Mouse (Mus musculus) forebrain, embryonic 15.5 days (tissue): Measurements from ENCODE around the gene Fam208a. TPM values are rescaled to one million over a fixed set of nuclear protein-coding genes. Genes with fewer than 3 reads are reported as not detected.

ENCODE experiments used
- ATAC-seq: fragments of 200-750 bp; cut with Nextera tagmentation; replicated peaks from 2 replicates; pipeline ENCODE4 v1.8.0; 2017; ENCODE audit warnings: mild to moderate bottlenecking, moderate TSS enrichment, moderate library complexity
- H3K27ac ChIP-seq: fragments of 300-500 bp; sonication (generic); replicated peaks from 2 replicates; pipeline ENCODE4 v1.5.1; 2015; ENCODE audit warnings: mild to moderate bottlenecking, inconsistent platforms
- H3K27me3 ChIP-seq: fragments of 300-500 bp; sonication (generic); 2 replicates; pipeline ENCODE4 v1.6.1; 2015; ENCODE audit warnings: inconsistent platforms
- H3K36me3 ChIP-seq: fragments of 300-500 bp; sonication (generic); 2 replicates; pipeline ENCODE4 v1.6.1; 2015; ENCODE audit warnings: mild to moderate bottlenecking, inconsistent platforms
- H3K4me1 ChIP-seq: fragments of 300-500 bp; sonication (generic); 2 replicates; pipeline ENCODE4 v1.6.1; 2015; ENCODE audit warnings: inconsistent platforms
- H3K4me2 ChIP-seq: fragments of 300-500 bp; sonication (generic); replicated peaks from 2 replicates; pipeline ENCODE4 v1.6.1; 2015; ENCODE audit warnings: mild to moderate bottlenecking, inconsistent platforms
- H3K4me3 ChIP-seq: fragments of 300-500 bp; sonication (generic); 2 replicates; pipeline ENCODE4 v1.5.1; 2015; ENCODE audit warnings: mild to moderate bottlenecking, inconsistent platforms
- H3K9ac ChIP-seq: fragments of 300-500 bp; sonication (generic); replicated peaks from 2 replicates; pipeline ENCODE4 v1.6.1; 2015; ENCODE audit warnings: mild to moderate bottlenecking, inconsistent platforms
- H3K9me3 ChIP-seq: fragments of 300-500 bp; sonication (generic); 2 replicates; pipeline ENCODE4 v1.6.1; 2016; ENCODE audit warnings: inconsistent platforms
- WGBS: fragments of 180-500 bp; shearing (Covaris S2); methylation state at CpG from one replicate; pipeline ENCODE4 v1.1.7; 2015; ENCODE audit warnings: mixed read lengths; 5-methylcytosine and 5-hydroxymethylcytosine counted together
- polyA plus RNA-seq: library from polyadenylated mRNA; unstranded; fragments of >200 nt; fragmentation: Nextera tagmentation; extraction: Ambion mirVana; gene quantifications from 2 replicates; pipeline ENCODE4 v1.2.1, GENCODE M21; 2015

The Fam208a gene
- polyA plus RNA-seq, result 17.4 and 18.2 TPM in 2 replicates

- Histone ChIP-seq H3K9ac (peak within 1 kb of the TSS; percentile 87), H3K27ac (peak within 1 kb of the TSS; percentile 99), H3K4me1 (peaks cover 9% of the 10 kb centered on the region), H3K9me3 (no peaks in the 10 kb centered on the region), H3K4me3 (peak within 1 kb of the TSS; percentile 73), H3K27me3 (no peaks in the 10 kb centered on the region; the same call in 1 of the 2 replicates), H3K4me2 (peak within 1 kb of the TSS; percentile 74), H3K36me3 (peaks cover 11% of the 10 kb centered on the region)
- ATAC-seq, result peak; percentile 97
- WGBS, result 1% methylated on average over 40 of the region's 43 CpGs
These were observed at the start of gene Fam208a for GRCm38 (mm10) chr14:27428573-27428972. Fam208a (plus strand) TSS chr14:27428834.

GRCm38 (mm10) chr14:27379404-27379803 lies 49.2 kb upstream of the Fam208a start:
- ATAC-seq, result no peak
- no peaks in the 10 kb centered on the region for H3K4me1 ChIP-seq
- 88% methylated on average over 12 of the region's 12 CpGs for WGBS
- no peak overlapping the region for H3K9ac ChIP-seq
- no peaks in the 10 kb centered on the region for H3K27me3 ChIP-seq
- H3K27ac ChIP-seq, result no peak overlapping the region
- no peak overlapping the region for H3K4me3 ChIP-seq
- no peak overlapping the region for H3K4me2 ChIP-seq
- no peaks in the 10 kb centered on the region for H3K9me3 ChIP-seq
- H3K36me3 ChIP-seq, result no peaks in the 10 kb centered on the region

DNA sequence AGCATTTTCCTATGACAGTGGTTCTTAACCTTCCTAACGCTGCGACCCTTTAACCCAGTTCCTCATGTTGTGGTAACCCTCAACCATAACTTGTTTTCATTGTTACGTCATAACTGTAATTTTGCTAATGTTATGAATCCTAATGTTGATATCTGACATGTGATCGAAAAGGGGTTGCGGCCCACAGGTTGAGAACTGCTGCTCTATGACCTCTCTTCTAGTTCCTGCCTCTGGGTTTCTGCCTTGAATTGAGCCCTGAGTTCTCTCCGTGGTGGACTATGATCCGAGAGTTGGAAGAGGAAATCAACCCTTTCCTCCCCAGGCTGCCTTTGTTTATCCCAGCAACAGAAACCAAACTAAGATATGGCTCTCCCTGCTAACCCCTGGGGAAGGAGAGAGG lies 47.2 kb upstream of the Fam208a start:
- no peak for ATAC-seq
- WGBS, result 88% methylated on average over 7 of the region's 7 CpGs
- Histone ChIP-seq H3K4me1 (no peaks in the 10 kb centered on the region), H3K27ac (no peak overlapping the region), H3K27me3 (no peaks in the 10 kb centered on the region), H3K4me2 (no peak overlapping the region), H3K9ac (no peak overlapping the region), H3K9me3 (no peaks in the 10 kb centered on the region), H3K36me3 (no peaks in the 10 kb centered on the region), H3K4me3 (no peak overlapping the region)

DNA sequence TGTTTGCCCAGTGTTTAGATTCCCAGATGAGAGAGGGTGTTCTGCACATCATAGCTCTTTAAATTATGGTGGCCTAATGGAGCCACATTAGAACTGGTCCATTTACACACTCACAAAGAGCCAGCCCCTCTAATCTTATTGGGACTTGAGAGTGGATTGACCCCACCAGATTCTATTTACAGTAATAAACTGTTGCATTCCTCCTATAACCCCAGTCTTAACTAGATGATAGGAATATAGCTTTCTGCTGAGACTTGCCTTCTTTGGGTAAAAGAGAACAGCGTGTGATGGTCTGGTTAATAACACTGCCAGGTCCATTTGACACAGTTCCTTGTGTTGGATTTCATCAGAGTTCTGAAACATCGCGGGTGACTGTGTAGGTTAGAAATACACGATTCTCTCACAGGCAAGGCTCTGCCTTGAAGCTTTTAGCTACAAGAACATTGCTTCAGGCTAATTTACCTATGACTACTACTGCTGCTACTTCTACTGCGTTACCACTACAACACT lies 45.3 kb upstream of the Fam208a start:
- no peak overlapping the region for H3K9ac ChIP-seq
- no peak overlapping the region for H3K27ac ChIP-seq
- H3K4me2 ChIP-seq, result no peak overlapping the region
- H3K27me3 ChIP-seq, result no peaks in the 10 kb centered on the region
- no peaks in the 10 kb centered on the region for H3K36me3 ChIP-seq
- 93% methylated on average over 5 of the region's 5 CpGs for WGBS
- H3K9me3 ChIP-seq, result no peaks in the 10 kb centered on the region
- H3K4me3 ChIP-seq, result no peak overlapping the region
- no peaks in the 10 kb centered on the region for H3K4me1 ChIP-seq
- no peak for ATAC-seq

- no peak for ATAC-seq
- WGBS, result 85% methylated on average over 4 of the region's 4 CpGs
These were observed 44.5 kb upstream of the Fam208a start for GRCm38 (mm10) chr14:27384143-27384542.

GRCm38 (mm10) chr14:27388616-27389015 lies 40.0 kb upstream of the Fam208a start:
- no peak overlapping the region for H3K9ac ChIP-seq
- no peaks in the 10 kb centered on the region for H3K9me3 ChIP-seq
- H3K36me3 ChIP-seq, result no peaks in the 10 kb centered on the region
- no peak for ATAC-seq
- no peaks in the 10 kb centered on the region for H3K27me3 ChIP-seq
- no peak overlapping the region for H3K27ac ChIP-seq
- no peaks in the 10 kb centered on the region for H3K4me1 ChIP-seq
- H3K4me2 ChIP-seq, result no peak overlapping the region
- no peak overlapping the region for H3K4me3 ChIP-seq

More at GRCm38 (mm10) chr14:27384143-27384542, 44.5 kb upstream of the Fam208a start:
- no peaks in the 10 kb centered on the region for H3K4me1 ChIP-seq
- no peaks in the 10 kb centered on the region for H3K27me3 ChIP-seq
- no peak overlapping the region for H3K9ac ChIP-seq
- H3K36me3 ChIP-seq, result no peaks in the 10 kb centered on the region
- H3K4me2 ChIP-seq, result no peak overlapping the region
- no peaks in the 10 kb centered on the region for H3K9me3 ChIP-seq
- no peak overlapping the region for H3K27ac ChIP-seq
- H3K4me3 ChIP-seq, result no peak overlapping the region

DNA sequence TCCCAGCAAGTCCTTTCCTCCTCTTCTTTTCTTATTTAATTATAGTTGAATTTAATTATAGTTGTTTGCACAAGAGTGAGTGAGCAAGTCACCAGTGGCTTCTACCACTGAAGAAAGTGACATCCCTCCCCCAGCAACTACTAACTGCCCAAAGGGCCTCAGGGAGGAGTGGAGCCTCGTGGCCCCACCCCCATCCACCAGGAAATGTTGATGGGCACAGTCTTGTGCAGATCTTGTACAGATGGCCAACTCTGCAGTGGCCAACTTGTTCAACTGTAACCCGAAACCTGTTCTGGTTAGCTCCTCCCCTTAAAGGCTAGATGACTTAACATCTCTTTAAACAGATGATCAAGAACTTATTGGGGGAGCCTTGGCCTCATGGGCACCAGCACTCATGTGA lies 38.9 kb upstream of the Fam208a start:
- Histone ChIP-seq H3K27me3 (no peaks in the 10 kb centered on the region), H3K27ac (no peak overlapping the region), H3K9ac (no peak overlapping the region), H3K36me3 (no peaks in the 10 kb centered on the region), H3K4me3 (no peak overlapping the region), H3K4me1 (no peaks in the 10 kb centered on the region), H3K4me2 (no peak overlapping the region), H3K9me3 (no peaks in the 10 kb centered on the region)
- WGBS, result 84% methylated on average over 2 of the region's 2 CpGs
- no peak for ATAC-seq

DNA sequence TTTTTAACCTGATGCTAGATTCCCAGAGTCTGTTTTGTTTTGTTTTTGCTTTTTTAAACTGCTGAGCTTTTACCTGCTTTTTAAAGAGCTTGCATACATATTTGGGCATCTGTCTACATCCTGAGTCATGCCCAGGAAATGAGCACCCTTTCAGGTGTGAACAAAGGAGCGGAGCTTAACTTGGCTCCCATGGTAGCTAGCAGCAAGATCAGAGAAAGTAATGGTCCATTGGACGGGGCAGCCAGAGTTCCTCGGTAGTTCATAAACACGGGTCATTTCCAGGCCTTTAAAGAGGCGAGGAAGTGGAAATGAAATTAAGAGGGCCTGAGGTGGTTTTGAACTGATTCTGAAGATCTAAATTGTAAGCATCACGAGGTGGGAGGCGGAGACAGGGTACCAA lies 38.0 kb upstream of the Fam208a start:
- Histone ChIP-seq H3K4me2 (no peak overlapping the region), H3K9ac (no peak overlapping the region), H3K36me3 (no peaks in the 10 kb centered on the region), H3K4me1 (no peaks in the 10 kb centered on the region), H3K4me3 (no peak overlapping the region), H3K27ac (no peak overlapping the region), H3K9me3 (no peaks in the 10 kb centered on the region), H3K27me3 (no peaks in the 10 kb centered on the region)
- WGBS, result 28% methylated on average over 7 of the region's 7 CpGs
- no peak for ATAC-seq

DNA sequence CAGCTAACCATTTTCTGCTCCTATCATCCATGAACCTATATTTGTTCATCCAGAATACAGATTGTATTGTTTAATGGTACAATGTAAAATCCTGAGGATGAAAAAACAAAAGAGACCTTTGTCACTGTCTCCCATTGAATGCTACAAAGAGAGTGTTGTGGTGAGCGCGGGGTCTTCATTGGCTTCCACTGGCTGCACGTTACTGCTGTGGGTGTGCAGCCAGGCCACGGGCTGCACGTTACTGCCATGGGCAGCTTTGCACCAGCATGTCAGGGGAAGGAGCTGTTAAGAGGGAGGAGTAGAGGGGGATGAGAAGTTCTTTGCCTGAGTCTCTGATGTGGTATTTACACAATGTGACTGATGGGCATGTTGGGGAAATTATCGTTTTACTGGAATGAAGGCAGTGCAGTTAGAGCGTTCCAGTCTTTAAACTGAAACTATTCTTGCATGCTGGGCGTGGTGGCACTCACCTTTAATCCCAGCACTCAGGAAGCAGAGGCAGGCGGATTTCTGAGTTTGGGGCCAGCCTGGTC lies 36.8 kb upstream of the Fam208a start:
- H3K9me3 ChIP-seq, result no peaks in the 10 kb centered on the region
- WGBS, result 72% methylated on average over 9 of the region's 9 CpGs
- H3K4me1 ChIP-seq, result no peaks in the 10 kb centered on the region
- no peak overlapping the region for H3K4me2 ChIP-seq
- ATAC-seq, result no peak
- H3K9ac ChIP-seq, result no peak overlapping the region
- H3K27me3 ChIP-seq, result no peaks in the 10 kb centered on the region
- H3K36me3 ChIP-seq, result no peaks in the 10 kb centered on the region
- no peak overlapping the region for H3K4me3 ChIP-seq
- no peak overlapping the region for H3K27ac ChIP-seq

- H3K27ac ChIP-seq, result no peak overlapping the region
- H3K27me3 ChIP-seq, result no peaks in the 10 kb centered on the region
- no peak overlapping the region for H3K9ac ChIP-seq
- H3K4me2 ChIP-seq, result no peak overlapping the region
- no peak for ATAC-seq
- H3K9me3 ChIP-seq, result no peaks in the 10 kb centered on the region
- no peaks in the 10 kb centered on the region for H3K4me1 ChIP-seq
- H3K4me3 ChIP-seq, result no peak overlapping the region
- no peaks in the 10 kb centered on the region for H3K36me3 ChIP-seq
- 98% methylated on average over 2 of the region's 2 CpGs for WGBS
These were observed 36.0 kb upstream of the Fam208a start for GRCm38 (mm10) chr14:27392660-27393059.

DNA sequence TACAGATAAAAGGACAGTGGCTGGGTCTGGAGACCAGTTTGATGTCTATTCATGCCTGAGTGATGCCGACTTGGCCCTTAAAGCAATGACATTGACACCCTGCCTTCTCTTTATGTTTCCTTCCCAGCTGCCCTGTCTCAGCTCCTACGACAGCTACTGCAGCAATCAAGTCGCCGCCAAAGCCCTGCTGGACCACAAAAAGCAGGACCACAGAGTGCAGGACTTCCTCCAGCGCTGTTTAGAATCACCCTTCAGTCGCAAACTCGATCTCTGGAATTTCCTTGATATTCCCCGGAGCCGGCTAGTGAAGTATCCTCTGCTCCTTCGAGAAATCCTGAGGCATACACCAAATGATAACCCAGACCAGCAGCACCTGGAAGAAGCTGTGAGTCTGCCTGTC lies 34.8 kb upstream of the Fam208a start:
- H3K4me1 ChIP-seq, result no peaks in the 10 kb centered on the region
- H3K4me3 ChIP-seq, result no peak overlapping the region
- H3K27me3 ChIP-seq, result no peaks in the 10 kb centered on the region
- H3K36me3 ChIP-seq, result no peaks in the 10 kb centered on the region
- H3K4me2 ChIP-seq, result no peak overlapping the region
- no peaks in the 10 kb centered on the region for H3K9me3 ChIP-seq
- WGBS, result 73% methylated on average over 10 of the region's 10 CpGs
- H3K9ac ChIP-seq, result no peak overlapping the region
- no peak for ATAC-seq
- no peak overlapping the region for H3K27ac ChIP-seq

GRCm38 (mm10) chr14:27396424-27396823 lies 32.2 kb upstream of the Fam208a start:
- Histone ChIP-seq H3K9me3 (no peaks in the 10 kb centered on the region), H3K9ac (no peak overlapping the region), H3K27me3 (no peaks in the 10 kb centered on the region), H3K4me2 (no peak overlapping the region), H3K36me3 (no peaks in the 10 kb centered on the region), H3K27ac (no peak overlapping the region), H3K4me1 (no peaks in the 10 kb centered on the region), H3K4me3 (no peak overlapping the region)
- no peak for ATAC-seq
- 83% methylated on average over 7 of the region's 7 CpGs for WGBS

DNA sequence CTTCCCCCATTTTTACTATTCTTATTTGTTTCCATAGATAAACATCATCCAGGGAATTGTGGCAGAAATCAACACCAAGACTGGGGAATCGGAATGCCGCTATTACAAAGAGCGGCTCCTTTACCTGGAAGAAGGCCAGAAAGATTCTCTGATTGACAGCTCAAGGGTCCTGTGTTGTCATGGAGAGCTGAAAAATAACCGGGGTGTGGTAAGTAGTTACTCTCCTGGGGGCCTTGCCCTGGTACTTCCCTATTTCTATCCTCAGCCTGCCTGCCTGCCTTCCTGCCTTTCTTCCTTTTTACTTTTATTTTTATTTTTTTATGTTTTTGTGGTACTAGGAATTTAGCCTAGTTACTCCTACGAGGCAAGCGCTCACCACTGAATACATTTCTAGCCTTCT lies 31.1 kb upstream of the Fam208a start:
- H3K4me2 ChIP-seq, result no peak overlapping the region
- H3K9ac ChIP-seq, result no peak overlapping the region
- H3K27ac ChIP-seq, result no peak overlapping the region
- WGBS, result 73% methylated on average over 6 of the region's 6 CpGs
- no peaks in the 10 kb centered on the region for H3K4me1 ChIP-seq
- no peaks in the 10 kb centered on the region for H3K27me3 ChIP-seq
- no peak overlapping the region for H3K4me3 ChIP-seq
- no peaks in the 10 kb centered on the region for H3K36me3 ChIP-seq
- no peaks in the 10 kb centered on the region for H3K9me3 ChIP-seq
- no peak for ATAC-seq
